Mouse (Mus musculus) bone marrow macrophage, adult 2 months (primary cell): ENCODE measurements around the gene Gm43738.

ENCODE experiments used
- CTCF ChIP-seq: IDR thresholded peaks from 2 replicates; pipeline ENCODE4 v1.5.1; 2012; ENCODE audit warnings: low read depth, mild to moderate bottlenecking, low read length, moderate library complexity
- POLR2A ChIP-seq: IDR thresholded peaks from 2 replicates; pipeline ENCODE4 v1.6.1; 2012; ENCODE audit warnings: mild to moderate bottlenecking, low read depth, low read length, borderline replicate concordance

- TF ChIP-seq CTCF (no peak), POLR2A (no peak)
Observed at GRCm38 (mm10) chr3:89147979-89148311, 47.0 kb upstream of the Gm43738 start.
